Mouse (Mus musculus) spleen, postnatal 4 days (tissue): Measurements from ENCODE around the gene Rgs13.

Source experiments
- DNase-seq, 2 experiments: peaks; one replicate each; pipeline ENCODE4 v3.0.0; 2022; ENCODE audit warnings: low spot score in 2 of 2

Gene Rgs13

DNA sequence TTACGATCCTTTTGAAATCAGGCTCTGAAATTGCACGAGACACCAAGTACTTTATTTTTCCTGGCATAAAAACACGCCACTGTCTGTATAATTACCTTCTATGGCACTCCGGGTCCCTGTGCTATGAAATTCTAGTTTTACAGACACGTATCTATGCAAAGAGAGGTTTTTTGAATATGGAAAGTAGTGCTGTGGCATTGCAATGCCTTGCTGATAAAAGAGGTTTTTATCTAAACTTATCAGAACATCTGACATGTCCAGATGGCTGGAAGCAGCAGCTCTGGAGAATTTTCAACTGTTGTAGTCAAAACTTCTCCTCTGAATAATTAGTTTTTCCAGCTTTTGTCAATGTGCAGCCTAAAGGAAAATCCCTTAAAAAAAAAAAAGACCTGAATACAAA, at the start of gene Rgs13:
Gene Rgs13 (minus strand): TSS at position 207 of the 400 bp plus-strand sequence.
- no peak for DNase-seq

DNA sequence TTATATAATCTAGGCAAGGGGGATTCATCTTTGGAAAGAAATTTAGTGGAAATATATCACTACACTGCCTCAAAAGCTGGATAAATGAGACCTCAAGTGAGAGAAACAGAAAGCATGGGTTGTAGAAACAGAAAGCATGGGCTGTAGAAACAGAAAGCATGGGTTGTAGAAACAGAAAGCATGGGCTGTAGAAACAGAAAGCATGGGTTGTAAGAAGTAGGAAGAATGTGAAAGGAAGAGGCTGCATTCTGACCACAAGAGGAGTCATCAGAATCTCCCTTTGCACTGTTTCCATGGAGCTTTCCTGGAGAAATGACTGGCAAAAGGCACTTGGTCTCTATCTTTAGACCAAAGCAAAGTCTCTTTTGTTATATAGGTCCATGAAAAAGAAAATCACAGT, 38.1 kb upstream of the Rgs13 start:
- no peak for DNase-seq

DNA sequence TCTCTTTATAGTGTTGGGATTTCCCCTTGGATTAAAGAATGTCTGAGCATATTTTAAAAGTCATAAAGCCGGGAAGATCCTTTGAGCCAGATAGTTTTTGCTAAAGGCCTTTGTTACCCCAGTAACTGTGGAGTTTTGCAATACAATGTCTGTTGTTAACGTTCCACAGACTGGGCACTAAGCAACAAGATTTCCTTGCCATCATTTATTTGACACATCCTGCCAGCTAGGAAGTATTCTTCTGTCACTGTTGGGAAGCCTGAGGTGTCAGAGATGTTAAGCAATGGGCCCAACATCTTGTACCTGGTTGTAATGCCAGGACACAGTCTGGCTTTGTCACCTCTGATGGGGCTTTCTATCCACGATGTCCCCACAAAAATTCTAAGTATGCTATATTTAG, 33.7 kb upstream of the Rgs13 start:
- DNase-seq: no peak

DNA sequence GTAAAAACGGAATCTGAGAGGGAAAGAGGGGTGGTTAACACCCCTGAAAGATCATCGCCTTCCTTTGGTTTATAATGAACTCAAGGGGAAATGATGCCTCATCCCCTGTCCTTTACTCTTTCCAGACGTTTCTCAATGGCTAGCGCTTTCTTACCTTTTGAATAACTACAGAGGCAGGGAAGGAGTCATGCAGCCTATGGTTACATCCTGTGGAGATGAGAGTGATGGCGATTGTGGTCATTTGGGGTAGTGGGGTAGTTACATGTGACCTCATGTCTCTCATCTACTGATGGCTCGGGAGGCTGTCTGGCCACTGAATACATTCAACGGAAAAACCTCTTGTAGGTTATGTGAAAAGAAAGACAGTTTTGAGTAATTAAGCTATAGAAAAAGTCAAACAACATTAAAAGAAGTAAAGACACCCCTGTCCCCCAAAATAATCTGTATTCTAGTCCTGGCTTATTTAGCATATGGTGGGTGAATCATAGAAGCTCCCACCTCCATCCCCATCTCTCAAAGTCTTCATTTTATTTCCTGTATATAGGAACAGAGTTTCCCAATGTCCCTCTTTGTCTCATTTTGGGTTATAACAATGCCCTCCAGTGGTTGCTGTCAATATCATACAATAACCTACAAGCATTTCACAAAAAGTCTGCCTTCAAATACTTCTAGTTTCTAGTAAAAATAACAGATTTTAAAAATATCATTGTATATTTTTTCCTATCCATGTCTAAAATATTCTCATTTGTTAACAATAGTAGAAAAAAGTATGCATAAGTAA, 29.3 kb upstream of the Rgs13 start:
- no peak for DNase-seq

DNA sequence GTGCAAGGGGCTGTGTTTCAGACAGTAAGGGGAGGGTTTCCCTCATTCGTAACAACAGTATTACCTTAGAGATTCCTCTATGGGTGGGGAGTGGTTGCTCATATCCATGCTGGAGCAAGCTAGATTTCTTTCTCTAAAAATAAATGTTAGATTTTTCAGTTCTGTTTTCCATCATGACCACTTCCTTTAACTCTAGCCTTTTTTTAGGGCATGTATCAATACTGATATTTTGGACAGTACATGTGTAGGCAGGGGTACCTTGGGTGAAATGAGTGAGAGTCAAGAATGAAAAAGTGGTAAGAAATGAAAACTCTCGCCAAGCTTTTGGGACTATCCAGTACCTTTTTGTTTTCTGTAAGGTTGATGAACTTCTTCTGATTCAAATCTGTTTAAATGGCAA, 27.6 kb upstream of the Rgs13 start:
- DNase-seq: no peak

DNA sequence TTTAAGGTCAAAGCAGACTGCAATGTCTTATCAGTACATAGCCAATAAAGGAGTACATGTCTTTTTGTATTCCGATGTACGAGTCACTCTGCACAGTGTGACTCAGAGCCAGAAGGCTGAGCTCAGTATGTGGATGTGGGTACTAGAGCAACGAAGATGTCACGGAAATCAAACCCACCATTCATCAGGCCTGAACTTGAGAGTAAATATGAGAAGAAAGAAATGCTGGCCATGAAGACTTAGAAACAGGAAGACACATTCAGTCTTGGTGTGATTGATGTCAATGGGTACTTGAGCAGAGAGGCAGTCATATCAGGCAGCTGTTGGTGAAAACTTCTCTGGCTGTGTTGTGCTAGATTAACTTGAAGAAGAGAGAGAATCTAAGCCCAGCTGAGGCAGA, 25.8 kb upstream of the Rgs13 start:
- DNase-seq: no peak

DNA sequence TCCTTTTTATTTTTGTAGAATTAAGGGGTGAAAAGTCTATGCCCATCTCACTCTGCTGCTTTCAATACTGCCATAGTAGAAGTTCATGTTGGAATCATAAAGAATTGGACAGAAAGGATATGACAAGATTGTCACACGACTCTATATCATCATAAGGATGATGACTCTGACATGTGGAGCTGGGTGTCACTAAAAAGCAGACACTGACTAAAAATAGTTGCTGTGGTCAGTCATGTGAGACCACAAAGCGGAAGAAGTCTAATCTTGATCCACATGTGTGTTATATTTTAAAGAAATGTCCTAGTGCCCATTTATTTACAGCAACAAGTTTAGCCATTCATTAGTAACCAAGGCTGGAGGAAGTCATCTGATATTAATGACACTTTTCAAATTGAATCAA, 23.3 kb upstream of the Rgs13 start:
- no peak for DNase-seq

DNA sequence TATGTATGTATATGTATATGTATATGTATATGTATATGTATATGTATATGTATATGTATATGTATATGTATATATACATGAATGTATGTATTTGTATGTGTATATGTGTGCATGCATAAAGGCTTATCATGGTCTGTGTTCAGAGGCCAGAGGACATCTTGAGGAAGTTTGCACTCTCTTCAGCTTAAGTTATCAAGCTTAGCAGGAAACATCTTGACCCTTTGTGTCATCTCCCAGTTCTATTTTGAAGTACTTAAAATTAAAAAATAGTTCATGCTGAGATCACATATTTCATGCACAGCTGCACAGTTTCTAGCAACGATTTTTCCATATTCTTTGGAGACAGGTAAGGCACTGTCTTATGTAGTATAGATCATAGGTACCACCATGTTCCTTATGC, 22.4 kb upstream of the Rgs13 start:
- no peak for DNase-seq

DNA sequence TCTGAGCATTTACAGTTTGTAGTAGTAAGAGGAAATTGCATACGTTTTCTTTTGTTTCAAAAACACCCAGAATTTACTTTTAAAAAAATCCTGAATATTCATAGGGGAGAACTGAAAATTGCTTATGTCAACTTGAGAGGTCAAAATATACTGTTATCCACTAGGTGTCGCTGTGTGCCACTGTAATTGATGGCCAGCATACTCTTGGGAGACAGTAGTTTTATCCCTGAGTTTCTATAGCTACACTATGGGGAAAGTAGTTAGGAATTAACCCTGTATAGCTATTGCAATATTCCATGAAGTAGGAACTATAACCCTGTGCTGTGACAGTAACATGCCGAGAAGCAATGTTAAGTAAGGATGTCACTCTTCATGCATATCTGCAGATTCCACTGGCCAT, 20.5 kb upstream of the Rgs13 start:
- peak in 1 of 2 experiments; percentile 19 for DNase-seq

DNA sequence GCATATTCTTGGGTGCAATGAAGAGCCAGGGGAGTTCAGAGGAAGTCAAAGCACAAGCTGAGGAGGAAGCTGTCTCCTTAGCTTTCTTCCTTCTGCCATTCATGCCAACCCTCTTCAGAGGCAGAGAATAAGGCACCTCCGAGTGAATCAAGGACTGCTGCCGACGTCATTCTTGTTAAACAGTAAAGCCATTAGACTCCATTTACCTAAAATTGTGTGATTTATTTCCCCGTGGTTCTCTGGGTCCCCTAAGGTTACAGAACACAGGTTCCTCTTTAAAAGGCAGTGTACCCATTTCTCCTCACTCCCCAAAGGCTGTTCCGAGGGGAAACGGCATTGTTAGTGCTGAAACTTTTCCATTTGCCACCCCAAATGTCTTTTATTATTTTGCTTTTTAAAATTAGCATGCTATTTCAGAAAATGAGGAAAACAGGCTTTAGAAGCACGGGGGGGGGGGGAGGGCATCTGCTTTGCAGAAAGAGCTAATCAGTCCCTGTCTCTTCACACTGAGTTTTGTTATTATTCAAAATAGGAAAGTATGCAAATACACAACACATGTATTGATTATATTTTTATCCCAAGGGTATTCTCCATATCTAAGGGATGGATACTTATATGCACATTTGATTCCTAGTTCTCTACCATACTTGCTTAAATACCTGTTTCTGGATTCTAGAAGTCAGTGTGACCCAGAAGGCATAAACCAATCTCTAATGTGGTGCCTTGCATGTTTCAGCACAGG, 9.7 kb upstream of the Rgs13 start:
- no peak for DNase-seq

DNA sequence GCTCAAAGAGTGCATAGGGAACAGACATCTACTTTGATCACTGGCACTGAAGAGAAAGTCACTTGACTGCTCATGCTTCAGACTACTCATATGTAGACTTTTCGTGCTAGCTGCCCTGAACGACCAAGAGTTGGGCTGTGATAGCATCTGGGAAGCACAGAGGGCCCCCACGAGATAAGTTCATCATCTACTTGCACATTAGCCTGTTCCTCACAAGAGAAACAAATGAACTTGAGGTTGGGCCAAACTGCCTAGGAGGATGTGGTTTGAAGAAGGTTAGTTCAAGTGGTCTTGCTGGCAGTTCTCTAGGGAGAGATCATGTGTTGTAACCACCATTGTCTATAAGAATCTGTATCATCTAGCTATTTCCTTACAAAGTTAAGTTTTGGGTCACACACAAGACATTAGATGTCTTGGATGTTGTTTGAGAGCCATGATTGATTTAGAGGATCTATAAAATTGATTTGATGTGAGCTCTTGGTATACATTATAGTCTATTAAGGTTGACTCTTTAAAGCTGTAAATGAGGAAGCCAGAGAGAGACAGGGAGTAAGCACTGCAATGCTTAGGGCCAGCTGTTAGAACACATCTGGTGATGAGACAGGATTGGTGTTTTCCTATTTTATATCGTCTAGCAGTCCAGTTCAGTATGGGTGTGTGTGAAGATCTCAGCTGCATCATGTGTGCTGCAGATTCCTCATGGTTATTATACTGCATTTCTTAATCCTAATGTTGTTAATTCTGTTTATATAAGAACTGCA, 8.0 kb upstream of the Rgs13 start:
- no peak for DNase-seq

DNA sequence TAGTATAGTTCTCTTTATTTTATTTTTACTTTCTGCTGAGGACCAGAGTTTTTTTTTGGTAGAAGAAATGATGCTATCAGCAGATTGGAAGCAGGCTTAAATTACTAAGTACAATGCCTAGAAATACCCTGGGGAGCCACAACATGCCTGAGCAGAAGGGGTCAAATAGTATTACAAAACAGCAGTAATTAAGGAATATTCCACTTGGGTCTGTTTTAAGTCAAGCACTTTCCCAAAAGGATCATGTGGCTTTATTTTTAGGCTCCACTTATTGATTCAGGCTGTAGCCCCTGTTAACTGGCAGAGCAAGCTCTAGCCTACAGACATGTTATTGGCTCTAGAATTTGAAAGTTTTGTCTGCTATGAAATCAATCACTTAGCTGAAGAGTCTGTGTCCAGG, 6.5 kb upstream of the Rgs13 start:
- DNase-seq: no peak

DNA sequence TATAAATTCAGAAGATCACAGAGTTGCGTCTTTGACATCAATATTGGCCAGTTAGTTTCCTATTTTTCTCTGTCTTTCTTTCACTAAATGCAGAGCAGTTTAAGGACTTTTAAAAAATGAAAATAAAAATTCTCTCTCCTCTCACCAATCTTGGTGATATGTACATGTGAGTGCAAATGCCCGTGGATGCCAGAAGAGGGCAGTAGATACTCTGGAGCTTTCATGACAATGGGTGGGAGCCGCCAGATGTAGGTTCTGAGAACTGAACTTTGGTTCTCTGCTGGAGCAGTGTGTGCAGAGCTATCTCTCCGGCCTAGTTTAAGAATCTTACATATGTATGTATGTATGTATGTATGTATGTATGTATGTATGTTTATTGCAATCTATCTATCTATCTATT, 2.4 kb upstream of the Rgs13 start:
- DNase-seq: no peak

DNA sequence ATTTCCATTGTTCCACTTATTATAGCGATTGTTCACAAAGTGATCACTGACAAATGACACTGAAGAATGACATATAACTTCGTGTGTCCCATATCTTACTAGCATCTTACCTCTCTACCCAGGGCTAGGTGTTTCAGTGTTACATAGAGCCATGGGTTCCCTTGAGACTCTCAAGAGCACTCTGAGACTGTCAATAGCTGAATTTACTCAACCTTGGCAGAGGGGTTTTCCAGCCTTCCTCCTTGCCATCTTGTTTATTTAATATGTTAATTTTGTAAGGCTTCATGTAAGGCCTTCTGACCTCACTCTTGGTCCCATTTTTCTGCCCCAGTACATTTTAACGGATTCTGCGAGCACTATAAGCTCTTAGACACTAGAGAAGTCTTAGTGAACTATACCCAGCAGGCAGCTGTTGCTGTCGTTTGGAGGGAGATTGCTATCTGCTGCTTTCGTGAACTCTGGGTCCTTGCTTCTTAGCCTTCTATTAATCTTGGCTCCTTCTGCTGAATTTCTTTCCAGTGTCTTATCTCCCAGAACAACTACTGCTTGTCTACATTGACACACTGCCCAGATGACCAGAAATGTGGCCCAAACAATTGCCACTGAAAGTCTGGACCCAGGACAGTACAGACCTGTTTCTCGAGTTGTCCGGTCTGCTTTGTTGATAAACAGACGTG, 1.2 kb upstream of the Rgs13 start:
- no peak for DNase-seq

DNA sequence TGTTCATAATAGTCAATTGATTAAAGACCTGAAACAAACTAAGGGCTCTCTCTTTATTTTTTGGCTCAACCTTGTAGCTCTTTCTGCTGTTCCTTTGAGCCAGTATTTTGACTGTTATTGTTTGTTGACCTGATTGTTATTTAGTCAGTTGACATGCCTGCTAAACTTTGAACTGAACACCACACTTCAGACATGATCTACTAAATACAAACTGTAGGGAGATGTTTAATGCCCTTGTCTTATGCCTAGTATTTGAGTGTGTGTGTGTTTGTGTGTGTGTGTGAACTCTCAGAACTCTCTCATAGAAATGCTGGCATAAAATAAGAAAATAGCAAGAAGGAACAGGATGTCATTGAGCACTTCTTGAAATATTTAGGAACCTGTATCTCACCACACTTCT, 448 bp upstream of the Rgs13 start:
- no peak for DNase-seq

DNA sequence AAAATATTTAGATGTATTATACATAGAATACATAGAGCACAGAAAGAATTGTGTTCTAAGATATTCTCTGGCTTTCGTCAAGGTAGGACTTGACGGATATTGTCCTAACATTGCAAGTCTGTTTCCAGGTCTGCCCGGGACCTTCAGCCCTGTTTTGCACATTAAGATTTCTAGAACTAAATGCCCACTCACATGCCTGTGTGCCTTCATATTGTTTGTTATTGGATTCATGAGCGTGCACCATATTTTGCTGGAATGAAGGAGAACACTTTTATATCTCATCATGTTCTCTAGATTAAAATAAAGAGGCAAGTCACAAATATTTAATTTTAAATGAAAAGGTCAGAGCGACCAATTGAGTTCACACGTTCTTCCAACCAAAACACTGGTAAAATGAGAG, 2.4 kb downstream of the Rgs13 start:
- no peak for DNase-seq

DNA sequence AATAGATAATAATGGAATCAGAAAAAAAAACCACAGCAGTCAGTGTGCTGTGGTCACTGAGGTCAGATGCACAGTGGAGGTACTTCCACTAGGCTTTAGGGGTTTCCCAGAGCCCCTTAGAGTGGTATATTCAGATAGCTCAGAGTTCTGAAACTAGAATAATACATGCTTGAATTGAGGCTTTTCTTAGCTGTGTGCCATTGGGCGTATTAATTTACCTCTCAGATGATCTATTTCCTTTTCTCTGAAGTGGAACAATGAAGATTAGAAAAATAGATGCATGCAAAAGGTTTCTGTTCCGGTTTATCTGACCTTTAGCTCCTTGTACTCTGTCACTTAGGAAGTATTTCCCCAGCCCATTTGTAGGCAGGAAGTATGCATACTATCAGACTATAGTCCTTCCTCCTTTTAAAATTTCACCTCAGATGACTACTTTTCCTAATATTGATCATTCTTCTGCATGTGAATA, 3.6 kb downstream of the Rgs13 start:
- DNase-seq: no peak

DNA sequence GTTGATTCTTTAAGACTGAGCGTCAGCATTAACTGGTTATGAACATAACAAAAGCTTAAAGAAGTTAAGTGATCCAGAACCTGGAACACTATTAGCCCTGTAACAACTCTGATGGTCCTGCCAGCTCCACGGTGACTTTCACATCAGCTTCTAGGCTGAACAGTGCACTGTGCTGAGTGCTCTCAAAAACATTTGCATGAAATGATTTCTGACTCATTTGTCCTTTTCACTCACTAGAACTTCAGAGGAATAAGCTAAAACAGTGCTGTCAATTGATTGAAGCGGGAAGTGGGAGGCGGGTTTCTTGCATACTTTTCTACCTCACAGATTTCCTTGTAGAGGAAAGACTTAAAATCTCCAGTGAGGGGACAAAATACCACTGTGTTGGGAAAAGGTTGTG, 8.3 kb downstream of the Rgs13 start:
- DNase-seq: no peak

DNA sequence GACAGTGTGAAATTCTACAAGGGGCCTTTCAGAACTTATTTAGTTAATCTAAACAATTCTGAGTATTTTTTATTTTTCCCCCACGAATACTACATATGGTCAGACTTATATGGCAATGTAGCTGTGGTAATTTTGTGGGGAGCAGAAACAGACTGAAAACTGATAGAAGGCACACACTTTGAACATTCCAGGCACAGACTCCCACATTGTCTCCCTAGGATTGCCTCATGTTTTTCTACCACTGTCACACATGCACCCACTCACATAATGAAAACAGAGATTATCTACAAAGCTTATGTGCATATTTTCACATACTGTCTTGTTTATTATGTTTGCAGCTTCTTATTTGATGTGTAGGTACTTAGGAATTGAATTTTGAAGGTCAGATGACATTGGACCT, 9.4 kb downstream of the Rgs13 start:
- no peak for DNase-seq

DNA sequence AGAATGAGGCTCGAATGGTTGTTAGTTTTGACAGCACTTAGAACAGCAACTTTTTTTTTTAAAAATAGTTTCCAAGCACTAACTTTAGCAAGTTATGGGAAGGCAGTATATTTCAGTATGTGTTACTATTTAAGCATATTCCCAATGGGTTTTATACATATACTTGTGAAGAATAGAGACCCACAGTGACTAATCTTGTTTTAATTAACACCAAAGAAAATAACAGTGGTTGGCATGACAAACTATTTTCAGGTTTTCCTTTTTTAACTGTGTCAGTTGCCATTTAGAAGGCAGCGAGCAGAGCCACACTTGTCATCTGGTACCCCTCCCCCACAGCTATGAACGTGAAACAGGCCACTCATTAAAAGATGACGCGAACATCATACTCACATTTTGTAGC, 10.3 kb downstream of the Rgs13 start:
- no peak for DNase-seq

DNA sequence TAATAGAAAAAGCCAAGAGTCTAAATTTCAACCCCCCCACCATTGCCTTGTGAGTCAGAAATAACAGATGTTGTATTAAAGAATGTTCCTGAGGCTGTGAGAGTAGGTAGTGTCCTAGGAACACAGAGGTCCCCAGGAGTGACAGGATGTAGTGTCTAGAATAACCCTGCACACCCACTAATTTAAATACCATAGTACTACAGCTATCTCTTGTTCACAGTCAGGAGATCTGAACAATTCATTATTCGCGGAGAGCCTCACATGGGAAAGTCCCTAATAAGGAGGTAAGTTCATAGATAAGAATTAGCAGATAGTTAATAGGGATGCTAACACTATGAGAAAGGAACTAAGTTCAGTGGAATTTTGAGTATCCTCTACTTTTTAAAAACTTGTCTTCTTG, 10.9 kb downstream of the Rgs13 start:
- no peak for DNase-seq

DNA sequence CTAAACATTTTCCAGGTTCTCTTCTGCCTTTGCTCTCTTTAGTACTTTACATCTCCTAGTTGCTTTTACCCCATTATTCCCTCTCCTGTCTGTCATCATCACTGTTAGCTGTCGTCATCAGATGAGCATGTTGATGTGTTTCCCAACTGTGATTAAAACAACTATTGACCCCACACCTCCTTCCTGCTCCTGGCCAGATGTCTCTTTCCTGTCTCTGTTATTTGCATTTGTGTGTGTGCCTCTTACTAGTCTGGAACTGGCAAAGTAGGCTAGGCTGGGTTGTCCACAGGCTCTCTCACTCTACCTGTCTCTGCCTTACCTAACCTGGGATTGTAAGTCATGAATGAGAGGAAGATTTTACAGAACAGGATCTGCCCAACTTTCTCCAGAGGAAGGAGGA, 24.6 kb downstream of the Rgs13 start:
- DNase-seq: no peak
